Mouse (Mus musculus) kidney, embryonic 16.5 days (tissue): ENCODE measurements around the gene Agbl5. TPM values are rescaled to one million over a fixed set of nuclear protein-coding genes. Genes with fewer than 3 reads are reported as not detected.

Source experiments
- ATAC-seq: fragments of 200-750 bp; cut with Nextera tagmentation; 2 replicates; pipeline ENCODE4 v1.8.0; 2017; ENCODE audit warnings: moderate TSS enrichment; ENCODE audit not compliant: low FRiP score, low TSS enrichment
- H3K27ac ChIP-seq: fragments of 300-500 bp; sonication (generic); 2 replicates; pipeline ENCODE4 v1.5.1; 2014; ENCODE audit warnings: low read length
- H3K27me3 ChIP-seq: fragments of 300-500 bp; sonication (generic); 2 replicates; pipeline ENCODE4 v1.6.1; 2014; ENCODE audit warnings: low read length, control low read depth, mixed read lengths; ENCODE audit not compliant: insufficient read depth
- H3K36me3 ChIP-seq: fragments of 300-500 bp; sonication (generic); 2 replicates; pipeline ENCODE4 v1.6.1; 2014; ENCODE audit warnings: low read length, control low read depth, mixed read lengths; ENCODE audit not compliant: insufficient read depth
- H3K4me1 ChIP-seq: fragments of 300-500 bp; sonication (generic); 2 replicates; pipeline ENCODE4 v1.6.1; 2014; ENCODE audit warnings: low read length, control low read depth, mixed read lengths; ENCODE audit not compliant: insufficient read depth
- H3K4me2 ChIP-seq: fragments of 300-500 bp; sonication (generic); replicated peaks from 2 replicates; pipeline ENCODE4 v1.6.1; 2014; ENCODE audit warnings: low read depth, low read length
- H3K4me3 ChIP-seq: fragments of 300-500 bp; sonication (generic); 2 replicates; pipeline ENCODE4 v1.5.1; 2014; ENCODE audit warnings: mild to moderate bottlenecking, low read length
- H3K9ac ChIP-seq: fragments of 300-500 bp; sonication (generic); replicated peaks from 2 replicates; pipeline ENCODE4 v1.6.1; 2014; ENCODE audit warnings: low read length
- H3K9me3 ChIP-seq: fragments of 300-500 bp; sonication (generic); 2 replicates; pipeline ENCODE4 v1.6.1; 2016; ENCODE audit warnings: low read length, control low read depth
- WGBS: fragments of 180-500 bp; shearing (Covaris S2); extraction: QIAGEN DNeasy Blood & Tissue Kit; methylation state at CpG from one replicate; pipeline ENCODE4 v1.1.7; 2014; 5-methylcytosine and 5-hydroxymethylcytosine counted together
- polyA plus RNA-seq: library from polyadenylated mRNA; unstranded; fragments of >200 nt; fragmentation: Nextera tagmentation; extraction: Ambion mirVana; gene quantifications from 2 replicates; pipeline ENCODE4 v1.2.1, GENCODE M21; 2015

The Agbl5 gene
- polyA plus RNA-seq, 1 experiment from 2014 or later = 23.9 TPM

- H3K9ac ChIP-seq = peak overlapping the region; percentile 84
- H3K27ac ChIP-seq = peak overlapping the region; percentile 98
- peak overlapping the region; percentile 84 for H3K4me3 ChIP-seq
- peak overlapping the region; percentile 97 for H3K4me2 ChIP-seq
- no peaks in the 10 kb centered on the region for H3K27me3 ChIP-seq
- peaks cover 20% of the 10 kb centered on the region for H3K36me3 ChIP-seq
- no peaks in the 10 kb centered on the region for H3K9me3 ChIP-seq
- peaks cover 72% of the 10 kb centered on the region for H3K4me1 ChIP-seq
- WGBS = 25% methylated on average over 13 of the region's 13 CpGs
- ATAC-seq = peak; percentile 66
These were observed 20.2 kb downstream of the Agbl5 start for GRCm38 (mm10) chr5:30908426-30909299.

DNA sequence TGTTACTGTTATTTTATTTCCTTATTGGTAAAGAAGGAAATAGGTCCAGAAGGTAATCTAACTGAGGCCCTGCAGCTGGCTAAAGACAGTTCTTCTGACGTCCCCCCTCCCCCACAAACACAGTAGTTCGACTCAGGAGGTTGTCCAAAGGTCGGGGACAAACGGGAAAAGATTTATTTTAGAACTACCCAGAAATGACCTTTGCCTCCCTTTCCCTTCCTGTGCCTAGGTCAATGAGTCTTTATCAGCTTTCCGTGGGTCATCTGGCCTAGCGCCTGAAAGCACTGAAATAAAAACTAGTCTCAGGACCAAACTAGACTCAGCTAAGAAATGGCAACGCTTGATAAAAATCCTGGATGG is 20.8 kb downstream of the Agbl5 start:
- Histone ChIP-seq H3K9me3 (no peaks in the 10 kb centered on the region), H3K9ac (peak overlapping the region; percentile 84), H3K36me3 (peaks cover 15% of the 10 kb centered on the region), H3K4me3 (no peak overlapping the region), H3K4me2 (peak overlapping the region; percentile 97), H3K27me3 (no peaks in the 10 kb centered on the region), H3K27ac (peak overlapping the region; percentile 98), H3K4me1 (peaks cover 72% of the 10 kb centered on the region)
- no peak for ATAC-seq
- WGBS = 13% methylated on average over 7 of the region's 7 CpGs

- ATAC-seq = no peak
- H3K9ac ChIP-seq = no peak overlapping the region
- H3K27ac ChIP-seq = peak overlapping the region; percentile 98
- H3K4me3 ChIP-seq = no peak overlapping the region
- H3K9me3 ChIP-seq = no peaks in the 10 kb centered on the region
- no peak overlapping the region for H3K4me2 ChIP-seq
- no peaks in the 10 kb centered on the region for H3K27me3 ChIP-seq
- H3K4me1 ChIP-seq = peaks cover 72% of the 10 kb centered on the region
- 82% methylated on average over 7 of the region's 7 CpGs for WGBS
- H3K36me3 ChIP-seq = peaks cover 11% of the 10 kb centered on the region
These were observed 21.4 kb downstream of the Agbl5 start for GRCm38 (mm10) chr5:30909863-30910262.

DNA sequence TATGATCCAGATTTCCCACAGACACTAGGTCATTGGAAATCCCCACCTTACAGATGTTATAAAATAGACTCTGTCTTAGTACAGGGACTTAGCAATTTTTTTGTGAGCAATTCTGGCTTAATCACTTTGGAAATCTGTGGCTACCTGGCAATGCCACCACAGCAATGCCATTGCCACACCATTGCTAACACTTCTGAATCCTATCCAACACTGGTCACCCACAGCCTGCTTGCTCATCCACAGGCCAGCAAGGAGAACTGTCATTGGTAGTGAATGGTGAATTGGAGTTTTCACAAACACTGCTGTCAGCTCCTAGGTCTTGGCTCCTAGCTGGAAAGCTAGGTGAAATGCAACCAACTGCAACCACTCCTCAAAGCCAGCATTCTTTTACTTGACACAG is 22.0 kb downstream of the Agbl5 start:
- H3K4me3 ChIP-seq = no peak overlapping the region
- H3K27me3 ChIP-seq = no peaks in the 10 kb centered on the region
- H3K4me2 ChIP-seq = no peak overlapping the region
- no peak overlapping the region for H3K9ac ChIP-seq
- H3K9me3 ChIP-seq = no peaks in the 10 kb centered on the region
- H3K36me3 ChIP-seq = peaks cover 5% of the 10 kb centered on the region; the same call in 1 of the 2 replicates
- H3K27ac ChIP-seq = peak overlapping the region; percentile 74; the same call in 1 of the 2 replicates
- no peak for ATAC-seq
- H3K4me1 ChIP-seq = peaks cover 73% of the 10 kb centered on the region

DNA sequence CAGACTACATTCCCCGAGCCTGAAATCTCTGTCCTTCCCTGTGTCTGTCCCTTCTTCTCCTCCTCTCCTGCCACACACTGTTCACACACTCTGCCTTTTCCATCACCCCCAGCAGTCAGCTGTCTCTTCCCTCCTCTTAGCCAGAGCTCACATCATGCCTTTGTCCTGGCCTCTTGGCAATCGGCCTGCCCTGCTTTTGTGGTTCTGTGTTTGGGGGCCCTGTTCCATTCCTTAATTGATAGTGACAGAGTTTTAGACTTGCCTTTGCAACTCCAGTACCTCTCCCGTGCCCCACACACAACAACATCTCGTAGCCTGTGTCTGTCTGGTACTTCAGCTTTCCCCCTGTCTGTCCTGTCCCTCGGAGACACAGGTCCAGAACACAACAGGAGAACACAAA is 23.7 kb downstream of the Agbl5 start:
- peaks cover 67% of the 10 kb centered on the region for H3K4me1 ChIP-seq
- no peaks in the 10 kb centered on the region for H3K9me3 ChIP-seq
- no peak overlapping the region for H3K4me3 ChIP-seq
- no peak overlapping the region for H3K4me2 ChIP-seq
- H3K27me3 ChIP-seq = no peaks in the 10 kb centered on the region
- no peak for ATAC-seq
- 64% methylated on average over 5 of the region's 5 CpGs for WGBS
- H3K9ac ChIP-seq = peak overlapping the region; percentile 29; the same call in 1 of the 2 replicates
- peaks cover 3% of the 10 kb centered on the region; the same call in 1 of the 2 replicates for H3K36me3 ChIP-seq
- peak overlapping the region; percentile 90 for H3K27ac ChIP-seq

- peaks cover 14% of the 10 kb centered on the region for H3K36me3 ChIP-seq
- WGBS = 14% methylated on average over 13 of the region's 13 CpGs
- H3K4me2 ChIP-seq = peak within 1 kb of the TSS; percentile 72
- no peaks in the 10 kb centered on the region for H3K27me3 ChIP-seq
- peak within 1 kb of the TSS; percentile 52 for H3K4me3 ChIP-seq
- peaks cover 66% of the 10 kb centered on the region for H3K4me1 ChIP-seq
- peak; percentile 79 for ATAC-seq
- no peaks in the 10 kb centered on the region for H3K9me3 ChIP-seq
- H3K9ac ChIP-seq = peak within 1 kb of the TSS; percentile 64
- H3K27ac ChIP-seq = peak within 1 kb of the TSS; percentile 90
These were observed 24.8 kb downstream of the Agbl5 start, which contains the start of gene Emilin1 for GRCm38 (mm10) chr5:30913060-30913841. Gene Emilin1 (plus strand): TSS chr5:30913402.

DNA sequence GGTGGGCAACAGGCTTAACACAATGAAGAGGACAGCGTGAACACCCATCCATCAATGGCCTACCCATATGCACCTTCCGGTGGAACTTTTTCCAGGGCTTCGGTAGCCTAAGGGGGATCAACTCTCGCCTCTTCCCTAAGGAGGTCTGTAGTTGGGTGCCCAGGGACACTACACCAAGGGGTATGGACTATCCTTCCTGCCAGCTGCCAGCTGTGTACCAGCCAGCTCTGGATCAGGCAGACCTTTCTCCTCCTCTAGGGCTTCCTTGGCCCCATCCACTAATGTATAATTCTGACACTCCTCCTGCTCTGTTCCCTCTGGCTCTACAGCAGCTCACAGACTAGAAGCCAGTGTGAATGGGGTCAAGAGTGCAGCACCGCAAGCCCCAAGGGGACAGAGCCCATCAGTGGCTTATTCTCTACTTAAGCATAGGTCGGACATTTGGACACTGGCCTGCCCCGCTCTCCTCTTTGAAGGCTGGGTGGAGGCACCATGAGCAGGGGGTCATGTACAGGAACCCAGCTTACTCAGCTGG is 25.7 kb downstream of the Agbl5 start:
- no peaks in the 10 kb centered on the region for H3K27me3 ChIP-seq
- H3K9ac ChIP-seq = peak overlapping the region; percentile 64
- no peak for ATAC-seq
- H3K27ac ChIP-seq = peak overlapping the region; percentile 90
- peaks cover 23% of the 10 kb centered on the region for H3K36me3 ChIP-seq
- no peaks in the 10 kb centered on the region for H3K9me3 ChIP-seq
- H3K4me2 ChIP-seq = peak overlapping the region; percentile 72
- H3K4me3 ChIP-seq = peak overlapping the region; percentile 52
- H3K4me1 ChIP-seq = peaks cover 58% of the 10 kb centered on the region
- 39% methylated on average over 7 of the region's 7 CpGs for WGBS

- peak overlapping the region; percentile 90 for H3K27ac ChIP-seq
- 42% methylated on average over 6 of the region's 6 CpGs for WGBS
- ATAC-seq = no peak
- no peaks in the 10 kb centered on the region for H3K27me3 ChIP-seq
- H3K36me3 ChIP-seq = peaks cover 28% of the 10 kb centered on the region
- peaks cover 51% of the 10 kb centered on the region for H3K4me1 ChIP-seq
- H3K4me3 ChIP-seq = peak overlapping the region; percentile 52
- H3K9me3 ChIP-seq = no peaks in the 10 kb centered on the region
- H3K9ac ChIP-seq = peak overlapping the region; percentile 64
- H3K4me2 ChIP-seq = peak overlapping the region; percentile 72
These were observed 26.4 kb downstream of the Agbl5 start for GRCm38 (mm10) chr5:30914849-30915248.

DNA sequence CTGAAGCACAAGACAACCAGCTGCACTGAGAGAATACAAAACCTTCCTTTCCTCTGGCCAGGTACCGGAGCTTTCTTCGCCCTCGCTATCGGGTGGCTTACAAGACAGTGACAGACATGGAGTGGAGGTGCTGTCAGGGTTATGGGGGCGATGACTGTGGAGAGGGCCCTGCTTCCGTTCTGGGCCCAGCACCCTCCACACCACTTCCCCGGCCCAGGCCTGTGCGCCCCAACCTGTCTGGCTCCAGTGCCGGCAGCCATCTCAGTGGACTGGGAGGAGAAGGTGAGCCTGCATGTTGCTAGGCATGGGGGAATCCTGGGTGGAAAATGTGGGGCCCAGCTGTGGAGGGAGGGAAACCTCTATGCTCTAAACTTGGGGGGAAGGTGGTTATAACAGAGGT is 27.0 kb downstream of the Agbl5 start:
- H3K4me1 ChIP-seq = peaks cover 50% of the 10 kb centered on the region
- ATAC-seq = peak; percentile 0

More for the DNA sequence above, 27.0 kb downstream of the Agbl5 start:
- H3K4me3 ChIP-seq = peak overlapping the region; percentile 52
- H3K4me2 ChIP-seq = peak overlapping the region; percentile 72
- peak overlapping the region; percentile 90 for H3K27ac ChIP-seq
- H3K36me3 ChIP-seq = peaks cover 29% of the 10 kb centered on the region
- peak overlapping the region; percentile 64 for H3K9ac ChIP-seq
- no peaks in the 10 kb centered on the region for H3K9me3 ChIP-seq
- no peaks in the 10 kb centered on the region for H3K27me3 ChIP-seq
- WGBS = 42% methylated on average over 9 of the region's 9 CpGs
